Mouse (Mus musculus) heart, postnatal 0 days (tissue): ENCODE results near the gene Zfyve19.

Source experiments
- CTCF ChIP-seq: IDR thresholded peaks from 2 replicates; pipeline ENCODE4 v1.5.1; 2016; ENCODE audit warnings: antibody characterized with exemption, control low read depth, low read depth
- EP300 ChIP-seq: IDR thresholded peaks from 2 replicates; pipeline ENCODE4 v1.6.1; 2016; ENCODE audit warnings: antibody characterized with exemption, low read depth

GRCm38 (mm10) chr2:119173991-119174651 lies 34.3 kb upstream of the Zfyve19 start, which contains the start of gene Gm14137:
- TF ChIP-seq CTCF = no peak
- TF ChIP-seq EP300 = no peak
